Mouse (Mus musculus) stomach, embryonic 16.5 days (tissue): ENCODE results near the gene Plekhg4. TPM values are rescaled to one million over a fixed set of nuclear protein-coding genes. Genes with fewer than 3 reads are reported as not detected.

Source experiments
- ATAC-seq: fragments of 200-750 bp; cut with Nextera tagmentation; 2 replicates; pipeline ENCODE4 v1.8.0; 2017; ENCODE audit warnings: moderate number of reproducible peaks, moderate TSS enrichment; ENCODE audit not compliant: insufficient read depth, low FRiP score
- H3K27ac ChIP-seq: fragments of 300-500 bp; sonication (generic); 2 replicates; pipeline ENCODE4 v1.5.1; 2014; ENCODE audit warnings: low read length
- H3K27me3 ChIP-seq: fragments of 300-500 bp; sonication (generic); 2 replicates; pipeline ENCODE4 v1.6.1; 2014; ENCODE audit warnings: low read length, control low read depth, mixed read lengths; ENCODE audit not compliant: control insufficient read depth, insufficient read depth
- H3K36me3 ChIP-seq: fragments of 300-500 bp; sonication (generic); 2 replicates; pipeline ENCODE4 v1.6.1; 2014; ENCODE audit warnings: low read length; ENCODE audit not compliant: control insufficient read depth, insufficient read depth
- H3K4me1 ChIP-seq: fragments of 300-500 bp; sonication (generic); 2 replicates; pipeline ENCODE4 v1.6.1; 2014; ENCODE audit warnings: low read length, control low read depth, mixed read lengths; ENCODE audit not compliant: control insufficient read depth, insufficient read depth
- H3K4me2 ChIP-seq: fragments of 300-500 bp; sonication (generic); 2 replicates; pipeline ENCODE4 v1.6.1; 2014; ENCODE audit warnings: low read depth, low read length, mixed read lengths
- H3K4me3 ChIP-seq: fragments of 300-500 bp; sonication (generic); replicated peaks from 2 replicates; pipeline ENCODE4 v1.5.1; 2014; ENCODE audit warnings: mild to moderate bottlenecking, low read length
- H3K9ac ChIP-seq: fragments of 300-500 bp; sonication (generic); 2 replicates; pipeline ENCODE4 v1.6.1; 2014; ENCODE audit warnings: low read length
- H3K9me3 ChIP-seq: fragments of 300-500 bp; sonication (generic); replicated peaks from 2 replicates; pipeline ENCODE4 v1.6.1; 2016; ENCODE audit warnings: low read length, control low read depth; ENCODE audit not compliant: control insufficient read depth
- WGBS: fragments of 180-500 bp; shearing (Covaris S2); extraction: QIAGEN DNeasy Blood & Tissue Kit; methylation state at CpG from one replicate; pipeline ENCODE4 v1.1.7; 2014; 5-methylcytosine and 5-hydroxymethylcytosine counted together
- polyA plus RNA-seq: library from polyadenylated mRNA; unstranded; fragments of >200 nt; fragmentation: Nextera tagmentation; extraction: Ambion mirVana; gene quantifications from 2 replicates; pipeline ENCODE4 v1.2.1, GENCODE M21; 2015

Gene Plekhg4
- polyA plus RNA-seq, 1 experiment from 2014 or later, result 0.22 TPM

DNA sequence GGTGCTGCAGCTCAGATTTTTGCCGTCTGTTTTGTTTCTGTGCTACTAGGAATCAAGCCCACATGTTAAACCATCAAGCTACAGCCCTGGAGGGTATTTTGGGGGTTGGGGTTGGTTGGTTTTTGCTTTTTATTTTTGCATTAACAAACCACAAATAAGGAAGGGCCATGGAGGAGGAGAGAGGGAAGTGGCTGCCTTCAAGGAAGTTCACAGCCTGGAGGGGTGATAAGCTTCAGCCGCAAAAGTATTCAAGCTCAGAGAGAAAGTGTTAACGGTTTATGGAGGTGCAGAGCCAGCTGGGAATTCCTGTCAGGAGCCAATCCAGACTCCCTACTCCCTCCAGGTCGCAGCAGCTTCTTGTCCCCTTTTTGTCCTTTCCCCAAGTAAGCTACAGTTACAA is 34.1 kb upstream of the Plekhg4 start:
- peaks cover 26% of the 10 kb centered on the region for H3K36me3 ChIP-seq
- H3K27ac ChIP-seq, result no peak overlapping the region
- no peak overlapping the region for H3K4me2 ChIP-seq
- H3K27me3 ChIP-seq, result no peaks in the 10 kb centered on the region
- ATAC-seq, result no peak
- WGBS, result 27% methylated on average over 4 of the region's 4 CpGs
- H3K9me3 ChIP-seq, result no peaks in the 10 kb centered on the region
- no peak overlapping the region for H3K4me3 ChIP-seq
- no peak overlapping the region for H3K9ac ChIP-seq
- peaks cover 43% of the 10 kb centered on the region for H3K4me1 ChIP-seq

DNA sequence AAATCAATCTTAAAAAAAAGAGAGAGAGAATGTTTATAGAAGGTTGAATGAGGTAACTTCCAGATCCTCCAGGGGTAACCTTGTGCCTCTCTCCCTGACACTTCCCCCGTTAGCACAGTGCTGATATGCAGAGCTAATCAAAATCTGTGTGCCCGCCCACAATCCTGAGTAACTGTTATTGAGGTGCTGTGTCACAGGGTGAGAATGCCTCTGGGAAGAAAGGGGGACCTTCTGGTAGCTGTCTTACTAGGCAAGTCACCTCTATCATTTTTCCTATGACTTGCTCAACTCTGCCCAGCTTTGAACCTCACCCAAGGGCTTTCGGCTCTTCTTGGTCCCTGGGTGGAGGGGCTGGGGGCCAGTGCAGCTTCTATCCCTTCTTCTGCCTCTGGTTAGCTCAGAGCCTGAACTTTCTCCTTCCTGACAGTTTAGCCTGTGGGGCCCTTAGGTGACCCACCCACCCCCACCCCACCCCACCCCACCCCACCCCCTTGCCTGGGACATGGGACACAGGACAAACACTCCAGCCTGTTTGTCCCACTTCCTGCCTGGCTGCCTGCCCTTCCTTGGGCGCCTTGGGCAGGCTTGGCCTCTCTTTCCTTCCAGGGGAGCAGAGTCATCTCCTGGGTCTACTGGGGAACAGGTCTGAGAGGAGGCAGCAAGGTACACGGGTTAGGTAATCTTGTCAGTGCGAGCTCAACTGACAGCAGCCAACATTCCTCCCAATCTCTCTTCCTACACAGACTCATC is 33.0 kb upstream of the Plekhg4 start:
- Histone ChIP-seq H3K9ac (0 out of 2 replicates have a peak overlapping the region, but pooled peaks have one; percentile 32), H3K4me1 (peaks cover 53% of the 10 kb centered on the region), H3K4me3 (no peak overlapping the region), H3K4me2 (no peak overlapping the region), H3K27me3 (no peaks in the 10 kb centered on the region), H3K9me3 (no peaks in the 10 kb centered on the region), H3K36me3 (peaks cover 15% of the 10 kb centered on the region), H3K27ac (peak overlapping the region; percentile 72)
- 53% methylated on average over 6 of the region's 6 CpGs for WGBS
- peak; percentile 62 for ATAC-seq

DNA sequence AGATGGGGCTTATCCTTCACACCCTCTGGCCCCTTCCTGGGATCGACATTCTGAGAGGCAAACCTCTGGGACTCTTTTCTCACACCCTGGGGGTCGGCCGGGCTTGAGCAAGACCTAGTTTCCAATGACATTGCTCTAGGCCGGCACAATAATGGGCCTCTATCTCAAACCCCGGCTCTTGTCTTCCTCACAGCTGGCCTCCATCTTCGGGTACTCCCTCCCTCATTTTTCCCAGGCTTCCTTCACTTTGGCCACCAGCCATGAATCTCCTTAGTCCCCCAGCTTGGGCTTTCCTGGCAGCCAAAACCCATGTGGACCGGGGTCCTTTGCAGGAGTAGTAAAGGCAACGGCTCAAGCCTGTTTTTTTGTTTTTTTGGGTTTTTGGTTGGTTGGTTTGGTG is 31.7 kb upstream of the Plekhg4 start:
- Histone ChIP-seq H3K4me2 (no peak overlapping the region), H3K4me1 (peaks cover 67% of the 10 kb centered on the region), H3K4me3 (no peak overlapping the region), H3K36me3 (peaks cover 5% of the 10 kb centered on the region), H3K27ac (peak overlapping the region; percentile 72), H3K9ac (no peak overlapping the region), H3K9me3 (no peaks in the 10 kb centered on the region), H3K27me3 (no peaks in the 10 kb centered on the region)
- ATAC-seq, result 0 out of 2 replicates have a peak, but pooled peaks have one; percentile 5
- 31% methylated on average over 8 of the region's 8 CpGs for WGBS

DNA sequence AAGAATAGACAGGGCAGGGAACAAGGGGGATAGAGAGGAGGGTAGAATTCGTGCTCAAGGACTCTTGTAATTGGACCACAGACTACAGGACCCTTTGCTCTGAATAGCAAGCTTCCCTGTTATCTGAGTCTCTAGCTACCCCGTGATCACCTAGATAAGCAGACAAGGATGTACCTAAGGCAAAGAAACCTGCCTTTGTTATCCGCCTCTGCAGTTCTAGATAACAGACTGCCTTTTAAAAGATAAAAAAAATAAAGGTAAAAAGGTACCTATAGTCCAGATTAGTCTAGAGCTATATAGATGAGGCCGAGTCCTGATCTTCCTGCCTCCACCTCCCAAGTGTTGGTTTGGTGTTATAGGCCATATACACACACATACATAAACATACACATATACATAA is 30.3 kb upstream of the Plekhg4 start:
- Histone ChIP-seq H3K27ac (no peak overlapping the region), H3K4me1 (peaks cover 70% of the 10 kb centered on the region), H3K9ac (no peak overlapping the region), H3K4me2 (no peak overlapping the region), H3K36me3 (no peaks in the 10 kb centered on the region), H3K4me3 (no peak overlapping the region), H3K27me3 (no peaks in the 10 kb centered on the region), H3K9me3 (no peaks in the 10 kb centered on the region)
- no peak for ATAC-seq
- 67% methylated on average over 4 of the region's 4 CpGs for WGBS

DNA sequence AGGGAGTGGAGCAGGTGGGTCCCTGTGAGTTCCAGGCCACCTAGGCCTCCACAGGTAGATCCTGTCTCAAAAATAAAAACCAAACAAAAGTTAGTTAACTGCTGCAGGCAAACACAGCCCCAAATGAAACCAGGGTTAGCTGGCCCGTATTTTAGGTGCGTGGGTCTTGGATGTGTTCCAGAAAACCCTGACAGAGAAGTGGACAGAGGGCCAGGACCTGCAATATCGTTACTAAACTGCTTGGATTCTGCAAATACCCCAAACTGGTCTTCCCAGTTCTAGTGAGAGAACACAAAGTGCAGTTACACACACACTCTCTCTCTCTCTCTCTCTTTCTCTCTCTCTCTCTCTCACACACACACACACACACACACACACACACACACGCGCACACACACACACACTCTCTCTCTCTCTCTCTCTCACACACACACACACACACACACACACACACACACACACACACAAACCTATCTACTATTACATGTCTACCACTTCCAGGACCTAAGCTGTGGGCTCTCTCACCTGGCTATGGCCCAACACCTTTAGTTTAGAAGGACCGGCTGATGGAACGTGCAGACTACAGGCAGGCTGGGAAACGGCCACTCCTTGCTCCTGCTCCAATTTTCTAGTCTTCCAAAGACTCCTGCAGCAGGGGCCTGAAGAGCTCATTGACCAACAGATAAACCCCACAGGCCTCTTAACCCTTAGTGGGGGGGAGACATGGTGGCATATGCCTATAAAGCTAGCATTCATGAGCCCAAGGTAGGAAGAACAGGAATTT is 29.1 kb upstream of the Plekhg4 start:
- Histone ChIP-seq H3K36me3 (no peaks in the 10 kb centered on the region), H3K4me3 (no peak overlapping the region), H3K9me3 (no peaks in the 10 kb centered on the region), H3K27me3 (no peaks in the 10 kb centered on the region), H3K4me2 (peak overlapping the region; percentile 19; the same call in 1 of the 2 replicates), H3K4me1 (peaks cover 69% of the 10 kb centered on the region), H3K9ac (peak overlapping the region; percentile 31; the same call in 1 of the 2 replicates), H3K27ac (peak overlapping the region; percentile 85)
- ATAC-seq, result no peak
- WGBS, result 46% methylated on average over 8 of the region's 8 CpGs

DNA sequence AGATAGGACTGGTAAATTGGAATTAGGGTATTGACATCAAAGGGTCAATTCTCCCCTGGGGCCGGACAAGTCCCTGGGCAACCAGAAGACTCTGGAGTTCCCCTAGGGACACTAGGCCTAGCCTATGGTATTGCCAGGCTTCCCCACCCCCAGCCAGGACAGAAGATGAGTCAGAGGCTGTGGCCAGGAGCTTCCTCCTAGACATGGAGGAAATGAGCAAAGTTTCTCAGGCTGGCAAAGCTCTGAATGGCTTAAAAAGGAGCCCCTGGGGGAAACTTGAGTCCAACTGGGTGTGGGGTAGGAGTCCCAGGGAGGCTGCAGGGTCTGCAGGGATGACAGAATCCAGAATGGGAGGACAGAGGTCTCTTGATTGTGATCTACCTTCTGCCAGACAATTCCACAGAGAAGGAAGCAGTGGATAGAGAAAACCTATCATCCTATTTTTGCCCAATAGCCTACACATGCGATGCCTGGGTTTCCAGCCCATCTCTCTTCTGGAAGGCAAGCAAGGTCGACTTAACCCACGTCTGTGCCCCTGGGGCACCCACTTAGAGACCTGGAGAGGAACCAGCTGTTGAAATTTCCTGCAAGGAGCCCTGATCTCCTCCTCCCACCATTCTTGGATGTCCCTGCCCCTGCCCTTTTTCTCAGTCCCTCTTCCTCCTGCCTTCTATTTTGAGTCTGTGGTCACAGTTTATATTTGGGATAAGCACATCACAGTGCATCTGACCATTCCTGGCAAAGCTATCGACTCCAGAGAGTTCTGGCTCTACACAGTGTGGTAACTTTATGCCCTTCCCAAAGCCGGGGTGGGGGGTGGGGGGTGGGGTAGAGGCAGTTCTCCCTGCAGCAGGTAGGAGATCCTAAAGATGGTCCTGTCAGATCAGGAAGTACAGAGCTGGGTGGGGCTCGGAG is 27.8 kb upstream of the Plekhg4 start:
- Histone ChIP-seq H3K4me3 (no peak overlapping the region), H3K4me2 (peak overlapping the region; percentile 95), H3K4me1 (peaks cover 57% of the 10 kb centered on the region), H3K27ac (peak overlapping the region; percentile 85), H3K9ac (peak overlapping the region; percentile 23; the same call in 1 of the 2 replicates), H3K9me3 (no peaks in the 10 kb centered on the region), H3K27me3 (peaks cover 2% of the 10 kb centered on the region; the same call in 1 of the 2 replicates), H3K36me3 (no peaks in the 10 kb centered on the region)
- no peak for ATAC-seq
- WGBS, result 41% methylated on average over 7 of the region's 7 CpGs

DNA sequence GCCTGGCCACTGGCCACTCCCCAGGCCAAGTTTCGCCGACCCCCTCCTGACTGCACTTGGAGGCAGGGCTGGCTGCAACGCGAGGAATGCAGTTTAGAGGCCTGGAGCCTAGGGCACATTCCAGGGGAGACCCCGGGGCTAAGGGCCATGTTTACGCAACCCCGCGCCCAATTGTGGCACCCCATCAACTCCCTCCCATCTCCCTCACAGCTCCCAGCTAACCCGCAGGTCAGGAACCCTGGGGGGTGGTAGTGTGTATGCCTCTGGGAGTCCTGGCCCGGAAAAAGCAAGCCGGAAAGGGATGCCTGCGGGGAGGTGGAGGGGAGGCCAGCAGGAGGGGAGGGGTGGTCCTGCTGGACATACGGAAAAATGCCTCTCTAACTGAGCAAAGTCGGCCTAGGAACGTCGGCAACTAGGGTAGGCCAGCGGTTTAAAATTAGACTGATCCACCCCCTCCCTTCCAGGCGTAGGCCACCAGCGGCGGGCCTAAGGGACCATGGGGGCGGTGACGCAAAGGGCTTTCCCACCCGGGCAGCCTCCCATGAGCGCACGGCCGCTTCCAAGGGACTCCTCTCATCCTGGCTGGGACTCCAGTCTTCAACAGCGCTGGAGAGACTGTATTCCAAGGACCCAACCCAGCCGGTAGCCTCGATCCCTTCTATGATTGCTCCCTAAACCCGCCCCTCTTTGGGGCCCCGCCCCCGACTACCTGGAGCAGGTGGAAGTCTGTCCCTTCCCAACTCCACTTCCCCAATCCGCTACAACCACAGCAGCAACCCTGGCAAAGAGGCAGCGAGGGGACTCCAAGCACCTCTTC is 26.3 kb upstream of the Plekhg4 start:
- Histone ChIP-seq H3K36me3 (no peaks in the 10 kb centered on the region), H3K4me2 (peak overlapping the region; percentile 95), H3K27me3 (peaks cover 6% of the 10 kb centered on the region; the same call in 1 of the 2 replicates), H3K4me3 (peak overlapping the region; percentile 83), H3K9me3 (no peaks in the 10 kb centered on the region), H3K9ac (peak overlapping the region; percentile 82), H3K27ac (peak overlapping the region; percentile 85), H3K4me1 (peaks cover 44% of the 10 kb centered on the region)
- ATAC-seq, result peak; percentile 26
- WGBS, result 2% methylated on average over 34 of the region's 34 CpGs
